Mouse (Mus musculus) brain, embryonic 14.5 days (tissue): ENCODE data around the gene Gm20517.

ENCODE experiments used
- CTCF ChIP-seq: fragments of 200-500 bp; IDR thresholded peaks from 2 replicates; pipeline ENCODE4 v1.5.1; 2012; ENCODE audit warnings: inconsistent platforms, mild to moderate bottlenecking, moderate library complexity, borderline replicate concordance; ENCODE audit not compliant: insufficient read depth, insufficient read length; ENCODE audit errors: extremely low read depth
- POLR2A ChIP-seq: fragments of 200-500 bp; IDR thresholded peaks from 2 replicates; pipeline ENCODE4 v1.6.1; 2012; ENCODE audit warnings: mild to moderate bottlenecking, inconsistent platforms, borderline replicate concordance; ENCODE audit not compliant: poor library complexity, insufficient read depth, insufficient read length, severe bottlenecking; ENCODE audit errors: extremely low read depth

DNA sequence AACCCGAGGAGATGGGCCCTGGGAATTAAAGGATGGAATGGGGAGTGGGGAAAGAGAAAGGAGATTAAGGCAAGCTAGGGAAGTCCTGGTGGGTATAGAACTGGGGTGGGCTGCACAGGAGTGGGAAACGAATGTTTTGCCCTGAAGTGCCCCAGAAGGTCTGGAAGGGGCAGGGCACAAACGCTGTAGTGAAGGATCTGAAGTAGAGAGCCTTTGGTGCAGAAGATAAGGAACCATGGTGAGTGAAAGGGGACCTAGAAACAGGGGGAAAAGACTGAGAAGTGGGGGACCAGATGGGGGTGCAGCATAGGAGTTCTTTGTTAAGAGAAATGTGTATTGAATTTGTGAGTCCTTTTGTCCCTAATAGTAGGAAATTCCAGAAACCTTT is 19.3 kb downstream of the Gm20517 start, which contains the start of gene Usp49:
- TF ChIP-seq CTCF: no peak
- no peak for TF ChIP-seq POLR2A
